Mouse (Mus musculus) bone marrow, adult 2 months (tissue): ENCODE results near the gene Chil4.

Experiments
- CTCF ChIP-seq: fragments of 200-500 bp; IDR thresholded peaks from 2 replicates; pipeline ENCODE4 v1.5.1; 2011; ENCODE audit warnings: low read length, control low read depth; ENCODE audit not compliant: control insufficient read depth, insufficient read depth
- POLR2A ChIP-seq: fragments of 200-500 bp; IDR thresholded peaks from 2 replicates; pipeline ENCODE4 v1.6.1; 2011; ENCODE audit warnings: low read depth, mild to moderate bottlenecking, control low read depth, low read length, borderline replicate concordance; ENCODE audit not compliant: control insufficient read depth

DNA sequence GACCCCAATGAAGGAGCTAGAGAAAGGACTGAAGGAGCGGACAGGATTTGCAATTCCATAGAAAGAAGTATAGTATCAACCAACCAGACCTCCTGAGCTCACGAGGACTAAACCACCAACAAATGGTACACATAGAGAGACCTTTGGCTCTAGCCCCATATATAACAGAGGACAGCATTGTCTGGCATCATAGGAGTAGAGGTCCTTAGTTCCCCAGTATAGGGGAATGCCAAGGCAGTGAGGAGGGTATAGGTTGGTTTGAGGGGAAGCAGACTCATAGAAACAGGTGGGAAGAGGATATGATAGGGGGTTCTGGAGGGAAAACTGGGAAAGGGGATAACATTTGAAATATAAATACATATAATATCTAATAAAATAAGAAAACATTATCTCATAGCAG, 64.9 kb downstream of the Chil4 start:
- TF ChIP-seq CTCF (no peak), POLR2A (no peak)
